Mouse (Mus musculus) intestine, embryonic 14.5 days (tissue): ENCODE data around the gene Slc37a3. TPM values are rescaled to one million over a fixed set of nuclear protein-coding genes. Genes with fewer than 3 reads are reported as not detected.

Experiments used
- ATAC-seq: fragments of 200-750 bp; cut with Nextera tagmentation; replicated peaks from 2 replicates; pipeline ENCODE4 v1.8.0; 2017; ENCODE audit warnings: low read depth, moderate number of reproducible peaks, moderate TSS enrichment, moderate library complexity; ENCODE audit not compliant: low FRiP score, low TSS enrichment
- DNase-seq: peaks from one replicate; pipeline ENCODE4 v3.0.0-alpha.2; 2018; ENCODE audit warnings: low spot score
- H3K27ac ChIP-seq: fragments of 300-500 bp; sonication (generic); 2 replicates; pipeline ENCODE4 v1.5.1; 2014; ENCODE audit warnings: low read depth, mild to moderate bottlenecking, control low read depth
- H3K27me3 ChIP-seq: fragments of 300-500 bp; sonication (generic); replicated peaks from 2 replicates; pipeline ENCODE4 v1.6.1; 2014; ENCODE audit warnings: low read length, control low read depth; ENCODE audit not compliant: control insufficient read depth, insufficient read depth
- H3K36me3 ChIP-seq: fragments of 300-500 bp; sonication (generic); 2 replicates; pipeline ENCODE4 v1.6.1; 2014; ENCODE audit warnings: low read length, control low read depth; ENCODE audit not compliant: control insufficient read depth, insufficient read depth
- H3K4me1 ChIP-seq: fragments of 300-500 bp; sonication (generic); replicated peaks from 2 replicates; pipeline ENCODE4 v1.6.1; 2014; ENCODE audit warnings: low read length, control low read depth, mixed read lengths; ENCODE audit not compliant: control insufficient read depth, insufficient read depth
- H3K4me2 ChIP-seq: fragments of 300-500 bp; sonication (generic); 2 replicates; pipeline ENCODE4 v1.6.1; 2014; ENCODE audit warnings: low read length
- H3K4me3 ChIP-seq: fragments of 300-500 bp; sonication (generic); 2 replicates; pipeline ENCODE4 v1.5.1; 2014; ENCODE audit warnings: low read depth, low read length, control low read depth, mixed read lengths
- H3K9ac ChIP-seq: fragments of 300-500 bp; sonication (generic); 2 replicates; pipeline ENCODE4 v1.6.1; 2014; ENCODE audit warnings: mild to moderate bottlenecking, low read length
- H3K9me3 ChIP-seq: fragments of 300-500 bp; sonication (generic); 2 replicates; pipeline ENCODE4 v1.6.1; 2016; ENCODE audit warnings: low read length, control low read depth; ENCODE audit not compliant: control insufficient read depth
- WGBS: fragments of 180-500 bp; shearing (Covaris S2); extraction: QIAGEN DNeasy Blood & Tissue Kit; methylation state at CpG from one replicate; pipeline ENCODE4 v1.1.7; 2014; 5-methylcytosine and 5-hydroxymethylcytosine counted together
- polyA plus RNA-seq: library from polyadenylated mRNA; unstranded; fragments of >200 nt; fragmentation: Nextera tagmentation; extraction: Ambion mirVana; gene quantifications from 2 replicates; pipeline ENCODE4 v1.2.1, GENCODE M21; 2014

The Slc37a3 gene
- polyA plus RNA-seq: 37.9 and 40.2 TPM in 2 replicates

GRCm38 (mm10) chr6:39377311-39377827 lies at the start of gene Slc37a3:
TSS of gene Slc37a3 (minus strand) at chr6:39377675.
- Histone ChIP-seq H3K36me3 (0 out of 2 replicates have a peak, but pooled peaks cover 7% of the 10 kb centered on the region), H3K9ac (peak within 1 kb of the TSS; percentile 60), H3K4me2 (peak within 1 kb of the TSS; percentile 63), H3K9me3 (no peaks in the 10 kb centered on the region), H3K27me3 (peaks cover 8% of the 10 kb centered on the region; the same call in 1 of the 2 replicates), H3K4me3 (peak within 1 kb of the TSS; percentile 56), H3K4me1 (peaks cover 23% of the 10 kb centered on the region), H3K27ac (no peak within 1 kb of the TSS)
- DNase-seq: peak; percentile 89
- ATAC-seq: peak; percentile 91
- under 1% methylated on average over 41 of the region's 43 CpGs for WGBS

DNA sequence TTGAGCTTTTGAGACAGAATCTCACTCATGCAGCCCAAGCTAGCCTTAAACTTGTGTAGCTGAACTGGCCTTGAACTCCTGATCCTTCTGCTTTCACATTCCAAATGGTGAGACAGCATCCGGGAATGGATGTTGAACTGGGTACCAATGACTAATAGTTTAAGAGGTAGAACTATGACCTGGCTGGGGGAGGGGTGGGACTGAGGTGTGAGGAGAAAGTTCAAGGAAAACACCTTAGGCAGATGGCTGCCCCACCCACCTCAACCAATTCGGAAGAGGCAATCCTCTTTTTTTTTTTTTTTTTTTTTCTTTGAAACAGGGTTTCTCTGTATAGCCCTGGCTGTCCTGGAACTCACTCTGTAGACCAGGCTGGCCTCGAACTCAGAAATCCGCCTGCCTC lies 49.2 kb upstream of the Slc37a3 start:
- no peak overlapping the region for H3K4me3 ChIP-seq
- 84% methylated on average over 4 of the region's 4 CpGs for WGBS
- no peak overlapping the region for H3K27ac ChIP-seq
- no peak overlapping the region for H3K4me2 ChIP-seq
- H3K9ac ChIP-seq: no peak overlapping the region
- no peaks in the 10 kb centered on the region for H3K36me3 ChIP-seq
- no peaks in the 10 kb centered on the region for H3K27me3 ChIP-seq
- ATAC-seq (no peak), DNase-seq (no peak)
- no peaks in the 10 kb centered on the region for H3K9me3 ChIP-seq
- no peaks in the 10 kb centered on the region for H3K4me1 ChIP-seq

GRCm38 (mm10) chr6:39425181-39425580 lies 47.7 kb upstream of the Slc37a3 start:
- Histone ChIP-seq H3K4me2 (no peak overlapping the region), H3K36me3 (no peaks in the 10 kb centered on the region), H3K27ac (no peak overlapping the region), H3K9ac (no peak overlapping the region), H3K4me3 (no peak overlapping the region), H3K9me3 (no peaks in the 10 kb centered on the region), H3K27me3 (peaks cover 10% of the 10 kb centered on the region; the same call in 1 of the 2 replicates), H3K4me1 (no peaks in the 10 kb centered on the region)
- 78% methylated on average over 2 of the region's 2 CpGs for WGBS
- DNase-seq: no peak
- ATAC-seq: no peak

- H3K27ac ChIP-seq: no peak overlapping the region
- H3K4me3 ChIP-seq: no peak overlapping the region
- ATAC-seq: no peak
- H3K9ac ChIP-seq: no peak overlapping the region
- DNase-seq: no peak
- H3K4me2 ChIP-seq: no peak overlapping the region
- peaks cover 15% of the 10 kb centered on the region; the same call in 1 of the 2 replicates for H3K27me3 ChIP-seq
- peaks cover 5% of the 10 kb centered on the region; the same call in 1 of the 2 replicates for H3K4me1 ChIP-seq
- H3K9me3 ChIP-seq: no peaks in the 10 kb centered on the region
- 84% methylated on average over 7 of the region's 7 CpGs for WGBS
- H3K36me3 ChIP-seq: no peaks in the 10 kb centered on the region
Measured at GRCm38 (mm10) chr6:39423686-39424085, 46.2 kb upstream of the Slc37a3 start.

DNA sequence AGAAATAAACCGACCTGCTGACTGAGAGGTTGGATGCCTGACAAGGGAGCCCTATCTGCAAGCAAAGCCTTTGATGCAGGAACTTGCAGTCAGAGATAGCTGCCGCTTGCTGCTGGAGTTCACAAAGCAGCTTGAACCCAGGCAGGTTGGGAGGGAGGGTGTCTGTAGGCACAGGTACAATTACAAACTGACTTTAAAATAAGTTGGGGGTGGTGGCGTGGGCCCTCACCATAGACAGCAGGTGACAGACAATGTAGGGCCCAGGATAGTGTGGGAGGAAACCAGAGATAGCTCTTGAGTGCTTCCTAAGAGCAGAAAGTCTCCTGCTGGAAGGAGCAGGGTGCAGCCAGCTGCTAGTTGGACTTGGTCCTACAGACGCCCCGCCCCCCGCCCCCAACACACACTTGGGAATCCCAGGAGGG lies 45.7 kb upstream of the Slc37a3 start:
- no peak for DNase-seq
- H3K27me3 ChIP-seq: peaks cover 20% of the 10 kb centered on the region; the same call in 1 of the 2 replicates
- H3K4me2 ChIP-seq: no peak overlapping the region

DNA sequence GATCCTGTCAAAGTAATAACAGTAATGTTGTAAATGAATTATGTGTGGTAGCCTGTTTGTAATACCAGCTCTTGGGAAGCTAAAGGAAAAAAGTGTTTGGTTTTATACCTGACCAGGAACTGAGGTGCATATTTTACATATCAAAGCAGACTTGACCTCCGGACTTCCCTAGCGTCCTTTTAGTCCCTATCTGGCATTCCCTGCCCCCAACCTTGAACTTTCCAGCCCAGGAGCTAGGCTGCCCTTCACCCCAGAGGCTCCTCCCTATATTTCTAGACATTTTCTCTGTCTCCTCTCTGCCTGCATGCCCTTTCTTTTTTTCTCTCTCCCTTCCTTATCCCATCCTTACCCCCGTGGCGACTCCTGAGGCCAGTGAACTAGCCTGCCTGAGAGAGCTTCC lies 43.4 kb upstream of the Slc37a3 start:
- Histone ChIP-seq H3K27ac (no peak overlapping the region), H3K4me3 (no peak overlapping the region), H3K9ac (no peak overlapping the region), H3K36me3 (no peaks in the 10 kb centered on the region), H3K27me3 (peaks cover 27% of the 10 kb centered on the region; the same call in 1 of the 2 replicates), H3K4me2 (no peak overlapping the region; the same call in 1 of the 2 replicates), H3K9me3 (no peaks in the 10 kb centered on the region), H3K4me1 (peaks cover 5% of the 10 kb centered on the region; the same call in 1 of the 2 replicates)
- no peak for ATAC-seq
- no peak for DNase-seq
- 37% methylated on average over 4 of the region's 4 CpGs for WGBS

More for the DNA sequence above, 45.7 kb upstream of the Slc37a3 start:
- Histone ChIP-seq H3K36me3 (no peaks in the 10 kb centered on the region), H3K4me1 (peaks cover 5% of the 10 kb centered on the region; the same call in 1 of the 2 replicates), H3K9ac (no peak overlapping the region), H3K9me3 (no peaks in the 10 kb centered on the region), H3K4me3 (no peak overlapping the region), H3K27ac (no peak overlapping the region)
- no peak for ATAC-seq
- WGBS: 56% methylated on average over 6 of the region's 6 CpGs

DNA sequence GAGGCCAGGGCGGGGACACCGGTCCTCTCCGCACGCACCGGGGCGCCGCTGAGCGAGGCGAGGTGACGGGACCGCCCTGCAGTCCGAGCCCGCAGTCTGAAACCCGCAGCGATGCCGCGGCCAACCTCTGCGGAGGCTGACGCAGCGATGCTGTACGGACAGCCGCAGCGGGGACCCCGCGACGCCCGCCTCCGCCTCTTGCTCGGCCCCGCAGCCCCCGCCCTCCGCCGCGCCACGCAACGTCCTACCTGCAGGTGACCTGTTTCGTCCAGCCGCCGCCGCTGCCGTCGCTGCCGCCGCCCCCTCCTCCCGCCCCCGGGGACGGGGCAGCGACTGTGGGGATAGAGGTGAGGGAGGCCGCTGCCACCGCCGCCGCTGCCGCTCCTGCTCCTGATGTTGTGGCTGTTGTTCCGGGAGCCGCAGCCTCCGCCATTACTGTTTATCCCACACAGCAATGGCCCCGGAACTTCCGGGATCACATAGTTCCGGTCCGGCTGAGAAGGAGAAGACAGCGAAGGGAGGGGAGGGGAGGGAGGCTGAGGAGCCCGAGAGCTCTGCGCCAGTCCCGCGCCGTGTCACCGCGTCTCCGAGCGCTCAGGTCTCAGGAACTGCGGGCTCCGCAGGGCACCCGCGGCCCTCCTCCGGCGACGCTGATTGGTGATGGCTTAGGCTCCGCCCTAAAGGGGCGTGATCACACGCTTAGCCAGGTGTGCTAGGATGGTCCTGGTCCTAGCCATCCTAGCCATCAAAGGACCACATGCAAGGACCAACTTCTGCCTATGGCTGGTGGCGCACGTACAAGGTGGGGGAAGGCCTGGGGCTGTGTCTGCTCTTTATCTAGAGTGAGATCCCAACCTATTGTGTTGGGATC lies 42.6 kb upstream of the Slc37a3 start, which contains the start of gene Mkrn1:
Gene Mkrn1 (minus strand): TSS at position 612 of the 871 bp plus-strand sequence.
- Histone ChIP-seq H3K4me2 (peak within 1 kb of the TSS; percentile 62), H3K9ac (peak within 1 kb of the TSS; percentile 66), H3K27me3 (peaks cover 27% of the 10 kb centered on the region; the same call in 1 of the 2 replicates), H3K9me3 (no peaks in the 10 kb centered on the region), H3K4me3 (peak within 1 kb of the TSS; percentile 96), H3K4me1 (peaks cover 5% of the 10 kb centered on the region; the same call in 1 of the 2 replicates), H3K27ac (peak within 1 kb of the TSS; percentile 79), H3K36me3 (no peaks in the 10 kb centered on the region)
- ATAC-seq (peak; percentile 96), DNase-seq (peak; percentile 92)
- WGBS: under 1% methylated on average over 74 of the region's 82 CpGs

DNA sequence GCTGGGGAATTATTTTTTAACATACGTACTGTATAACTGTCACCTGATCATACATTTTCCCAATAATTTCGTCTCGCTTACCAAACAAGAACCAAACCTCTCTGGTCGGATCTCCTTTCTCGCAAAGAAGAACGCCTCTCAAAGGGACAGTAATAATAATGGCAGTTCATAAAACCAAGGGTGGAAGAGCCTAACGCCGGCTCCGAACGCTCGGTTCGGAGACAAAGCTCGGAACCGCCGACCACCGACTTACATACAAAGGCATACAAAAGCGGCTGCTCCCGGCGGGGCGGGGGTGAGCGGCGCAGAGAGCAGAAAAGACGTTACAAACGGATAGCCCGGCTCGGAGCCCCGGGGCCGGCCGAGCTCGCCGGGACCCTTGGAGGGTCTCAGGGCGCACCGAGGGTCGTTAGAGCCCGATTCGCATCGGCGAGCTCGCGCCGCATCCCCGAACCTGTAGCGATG lies 41.9 kb upstream of the Slc37a3 start:
- Histone ChIP-seq H3K4me3 (peak overlapping the region; percentile 96), H3K9ac (peak overlapping the region; percentile 66), H3K27ac (peak overlapping the region; percentile 79), H3K36me3 (no peaks in the 10 kb centered on the region), H3K4me2 (peak overlapping the region; percentile 62), H3K9me3 (no peaks in the 10 kb centered on the region), H3K4me1 (peaks cover 5% of the 10 kb centered on the region; the same call in 1 of the 2 replicates), H3K27me3 (peaks cover 27% of the 10 kb centered on the region; the same call in 1 of the 2 replicates)
- ATAC-seq (no peak), DNase-seq (no peak)
- 1% methylated on average over 42 of the region's 43 CpGs for WGBS
